Mouse (Mus musculus) frontal cortex, postnatal 10 days (tissue): ENCODE results near the gene Idua.

Source experiments
- DNase-seq, 2 experiments: peaks; one replicate each; pipeline ENCODE4 v3.0.0; 2022; ENCODE audit warnings: low spot score in 2 of 2, mixed read lengths in 1 of 2

The Idua gene

DNA sequence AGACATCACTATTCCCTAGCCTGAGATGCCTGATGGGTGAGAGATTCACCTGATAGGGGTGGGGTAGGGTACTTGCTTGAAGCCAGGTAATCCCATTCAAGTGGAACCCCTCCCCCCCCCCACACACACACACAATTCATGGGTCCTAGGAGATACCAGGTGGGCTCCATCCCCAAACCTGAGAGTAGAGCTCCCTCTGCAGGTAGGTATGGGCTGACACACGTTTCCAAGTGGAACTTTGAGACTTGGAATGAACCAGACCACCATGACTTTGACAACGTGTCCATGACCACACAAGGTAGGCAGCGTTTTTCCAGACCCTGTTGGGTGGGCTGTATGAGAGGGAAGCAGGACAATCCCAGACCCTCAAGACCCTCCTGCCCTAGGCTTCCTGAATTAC, 19.8 kb downstream of the Idua start:
- DNase-seq: no peak

DNA sequence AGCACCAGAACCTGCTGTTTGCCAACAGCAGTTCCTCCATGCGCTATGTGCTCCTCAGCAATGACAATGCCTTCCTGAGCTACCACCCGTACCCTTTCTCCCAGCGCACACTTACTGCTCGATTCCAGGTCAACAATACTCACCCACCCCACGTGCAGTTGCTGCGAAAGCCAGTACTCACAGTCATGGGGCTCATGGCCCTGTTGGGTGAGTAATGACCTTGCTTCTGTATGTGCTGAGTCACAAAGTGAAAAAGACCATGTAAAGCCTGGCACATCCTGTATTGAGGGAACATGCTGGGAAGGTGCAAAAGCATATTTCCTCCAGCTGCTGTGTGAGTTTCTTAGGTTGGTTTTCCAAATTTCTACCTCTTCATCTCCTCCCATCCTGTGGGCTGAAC, 20.7 kb downstream of the Idua start:
- no peak for DNase-seq

DNA sequence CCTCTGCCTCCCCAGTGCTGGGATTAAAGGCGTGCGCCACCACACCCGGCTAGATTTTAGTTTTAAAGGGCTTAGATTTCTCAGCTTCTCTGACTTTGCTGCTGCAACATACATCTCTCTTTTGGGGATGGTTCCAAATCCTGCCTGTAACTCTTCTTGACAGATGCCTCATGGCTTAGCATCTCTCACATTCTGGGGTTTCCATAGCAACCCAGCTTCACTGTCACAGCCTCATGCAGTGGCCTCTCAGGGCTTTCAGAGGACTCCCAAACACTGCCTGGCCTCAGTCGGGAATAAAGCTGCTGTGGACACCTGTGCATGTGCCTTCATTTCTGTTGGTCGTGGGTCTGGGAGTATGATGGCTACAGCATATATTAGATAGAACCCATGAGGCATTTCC, 29.0 kb downstream of the Idua start:
- DNase-seq: no peak

DNA sequence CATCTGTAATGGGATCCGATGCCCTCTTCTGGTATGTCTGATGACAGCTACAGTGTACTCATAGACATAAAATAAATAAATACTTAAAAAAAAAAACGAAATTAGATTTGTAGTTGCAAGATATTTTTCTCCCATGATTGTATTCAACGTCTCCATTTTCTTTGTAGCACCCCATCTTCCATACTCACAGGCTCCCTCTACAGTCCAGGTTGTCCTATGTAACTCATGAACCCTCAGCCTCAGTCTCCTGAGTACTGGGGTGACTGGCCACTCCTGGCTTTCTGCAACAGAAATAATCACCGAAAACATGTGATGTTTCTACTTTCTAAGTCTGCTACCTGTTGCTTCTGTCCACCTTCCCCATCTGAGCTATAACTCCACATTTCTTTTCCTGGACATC, 31.0 kb downstream of the Idua start:
- DNase-seq: no peak

DNA sequence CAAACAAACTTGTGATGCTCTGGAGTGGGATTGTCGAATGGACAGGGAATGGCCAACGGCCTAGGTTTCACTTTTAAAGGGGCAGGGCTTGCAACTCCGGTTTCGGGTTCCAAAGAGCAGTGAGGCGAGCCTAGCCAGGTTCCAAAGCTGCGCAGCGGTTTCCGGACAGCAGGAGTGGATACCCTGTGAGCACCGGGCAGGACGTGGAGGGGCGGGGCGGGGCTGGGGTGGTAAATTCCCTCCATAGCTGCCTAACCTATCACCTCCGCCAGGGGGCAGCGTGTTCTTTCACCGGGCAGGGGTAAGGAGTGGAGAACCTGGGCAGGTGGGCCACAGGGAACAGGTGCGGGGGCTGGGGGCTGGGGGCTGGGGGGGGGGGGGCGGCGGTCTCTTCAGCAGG, 32.1 kb downstream of the Idua start, which contains the start of gene Fgfrl1:
Fgfrl1 (plus strand) TSS at position 112 of the 400 bp plus-strand sequence.
- DNase-seq: no peak

DNA sequence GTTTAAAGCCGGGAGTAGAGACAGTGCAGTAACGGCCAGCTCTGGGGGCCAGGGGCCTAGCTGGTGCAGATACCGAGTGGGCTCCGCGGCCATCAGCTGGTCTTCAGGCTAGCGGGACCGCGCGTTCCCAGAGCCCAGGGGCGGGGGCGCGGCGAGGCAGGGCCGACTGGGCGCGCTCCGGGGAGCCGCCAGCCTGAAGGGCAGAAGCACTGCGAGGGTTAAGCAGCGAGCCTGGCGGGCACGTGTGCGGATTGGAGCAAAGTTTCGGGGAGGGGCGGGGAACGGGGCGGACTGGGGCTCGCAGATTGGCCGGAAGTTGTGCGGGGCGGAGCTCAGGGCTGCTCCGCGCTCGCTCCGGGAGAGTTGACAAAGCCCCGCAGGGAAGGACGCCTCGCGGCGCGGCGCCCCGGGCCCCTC, 33.7 kb downstream of the Idua start:
- peak; percentile 64 to 77 for DNase-seq

DNA sequence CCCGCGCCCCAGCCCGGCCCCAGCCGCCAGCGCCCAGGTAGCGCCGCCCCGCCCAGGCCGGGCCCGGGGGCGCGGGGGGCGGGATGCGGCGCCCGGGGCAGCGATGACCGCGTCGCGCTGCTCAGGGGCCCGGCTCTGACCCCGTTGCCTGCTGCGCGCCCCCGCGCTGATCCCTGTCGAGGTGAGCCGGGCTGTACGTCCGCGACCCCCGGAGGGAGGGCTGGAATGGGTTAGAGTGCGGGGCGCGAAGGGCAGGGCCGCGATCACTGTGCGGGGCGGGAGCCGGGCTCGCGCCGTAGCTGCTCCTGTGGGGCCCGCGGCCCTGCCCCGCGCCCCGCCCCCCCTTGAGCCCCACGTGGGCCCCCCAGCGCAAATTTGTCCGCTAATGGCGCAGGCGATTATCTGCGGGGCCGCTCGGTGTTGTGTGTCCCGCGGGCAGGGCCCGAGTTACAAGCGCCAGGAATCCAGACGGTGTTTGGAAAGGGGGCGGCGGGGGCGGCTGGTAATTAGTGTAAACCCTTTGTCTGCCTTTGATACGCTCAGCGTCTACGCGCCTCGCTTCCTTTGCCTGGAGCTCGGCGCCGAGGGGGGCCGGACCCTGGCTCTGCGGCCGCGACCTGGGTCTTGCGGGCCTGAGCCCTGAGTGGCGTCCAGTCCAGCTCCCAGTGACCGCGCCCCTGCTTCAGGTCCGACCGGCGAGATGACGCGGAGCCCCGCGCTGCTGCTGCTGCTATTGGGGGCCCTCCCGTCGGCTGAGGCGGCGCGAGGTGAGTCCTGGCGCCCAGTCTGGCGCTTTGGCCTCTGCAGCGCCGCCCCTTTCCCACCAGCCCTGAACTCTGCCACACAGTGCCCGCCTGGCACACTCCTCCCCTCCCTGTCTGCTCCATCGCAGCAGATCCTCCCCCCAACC, 34.5 kb downstream of the Idua start:
- DNase-seq: peak in 1 of 2 experiments; percentile 34

DNA sequence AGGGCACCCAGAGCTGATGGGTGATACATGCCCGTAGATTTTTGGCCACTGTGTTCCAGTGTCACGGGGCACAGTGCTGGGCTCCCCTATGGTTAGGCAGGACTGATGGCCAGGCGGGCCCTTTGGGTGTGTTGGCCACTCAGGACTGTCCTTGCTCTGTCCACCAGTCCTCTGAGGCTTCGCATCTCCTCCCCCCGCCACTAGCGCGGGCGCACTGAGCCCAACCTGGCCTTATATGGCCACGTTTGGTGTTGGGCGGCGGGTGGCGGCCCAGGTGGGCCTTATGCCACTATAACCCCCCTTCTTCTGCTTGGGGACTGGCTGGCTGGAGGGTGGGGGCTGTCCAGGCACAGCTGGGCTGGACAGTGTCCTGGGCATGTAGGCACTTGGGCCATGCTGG, 35.7 kb downstream of the Idua start:
- DNase-seq: no peak

DNA sequence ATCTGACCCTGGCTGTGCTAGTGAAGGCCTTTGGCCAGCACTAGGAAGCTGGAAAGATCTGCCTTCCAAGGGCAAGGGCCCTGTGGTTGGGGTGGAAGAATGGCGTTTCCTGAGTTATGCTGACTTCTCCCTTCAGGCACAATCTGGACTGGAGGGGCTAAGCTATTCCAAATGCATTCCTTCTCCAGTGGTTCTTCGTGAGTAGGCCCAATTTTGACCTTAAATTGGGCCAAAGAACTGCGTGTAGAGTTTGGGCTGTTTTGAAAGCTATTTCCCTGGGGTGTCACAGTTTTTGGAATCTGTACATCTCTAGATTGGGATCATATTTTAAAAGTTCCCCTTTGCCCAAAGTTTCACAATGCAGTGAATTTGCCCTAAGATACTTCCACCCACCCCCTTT, 36.4 kb downstream of the Idua start:
- DNase-seq: no peak

DNA sequence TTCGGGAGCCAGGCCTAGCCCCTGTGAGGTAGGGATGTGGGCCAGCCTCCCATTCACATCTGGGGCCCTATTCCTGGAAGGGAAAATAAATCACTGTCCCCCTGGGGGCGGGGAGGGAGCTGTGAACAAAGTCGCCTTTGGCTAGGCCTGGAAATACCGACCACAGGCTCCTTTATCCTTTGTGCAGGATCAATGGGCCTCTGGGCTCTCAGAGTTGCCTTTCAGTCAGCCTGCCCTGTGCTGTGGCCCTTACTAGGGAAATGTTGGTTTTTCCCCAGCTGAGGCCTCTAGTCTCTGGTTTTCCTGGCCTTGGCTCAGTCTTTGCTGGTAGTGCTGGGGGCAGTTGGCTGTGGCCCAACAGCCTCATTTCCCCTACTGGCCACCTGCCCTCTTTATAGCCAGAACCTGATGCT, 37.2 kb downstream of the Idua start:
- peak; percentile 60 to 63 for DNase-seq

DNA sequence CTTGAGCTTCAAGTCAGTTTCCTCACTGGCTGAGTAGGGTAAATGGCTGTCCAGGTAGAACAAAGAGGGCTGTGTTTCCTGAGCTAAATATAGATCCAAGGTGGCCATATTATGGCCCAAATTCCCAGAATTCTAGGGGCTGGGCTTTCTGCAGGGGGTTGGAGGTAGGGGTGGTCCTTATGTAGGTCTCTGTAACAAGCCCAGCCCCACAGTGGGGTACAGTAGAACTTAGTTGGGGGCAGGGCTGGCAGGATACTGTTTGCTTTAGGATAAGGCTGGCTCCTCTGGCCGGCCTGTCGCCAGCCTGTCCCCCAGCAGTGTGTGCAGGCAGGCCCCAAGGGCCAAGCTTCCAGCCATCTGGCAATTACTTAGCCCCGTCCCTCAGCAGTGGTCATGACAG, 40.2 kb downstream of the Idua start:
- no peak for DNase-seq

DNA sequence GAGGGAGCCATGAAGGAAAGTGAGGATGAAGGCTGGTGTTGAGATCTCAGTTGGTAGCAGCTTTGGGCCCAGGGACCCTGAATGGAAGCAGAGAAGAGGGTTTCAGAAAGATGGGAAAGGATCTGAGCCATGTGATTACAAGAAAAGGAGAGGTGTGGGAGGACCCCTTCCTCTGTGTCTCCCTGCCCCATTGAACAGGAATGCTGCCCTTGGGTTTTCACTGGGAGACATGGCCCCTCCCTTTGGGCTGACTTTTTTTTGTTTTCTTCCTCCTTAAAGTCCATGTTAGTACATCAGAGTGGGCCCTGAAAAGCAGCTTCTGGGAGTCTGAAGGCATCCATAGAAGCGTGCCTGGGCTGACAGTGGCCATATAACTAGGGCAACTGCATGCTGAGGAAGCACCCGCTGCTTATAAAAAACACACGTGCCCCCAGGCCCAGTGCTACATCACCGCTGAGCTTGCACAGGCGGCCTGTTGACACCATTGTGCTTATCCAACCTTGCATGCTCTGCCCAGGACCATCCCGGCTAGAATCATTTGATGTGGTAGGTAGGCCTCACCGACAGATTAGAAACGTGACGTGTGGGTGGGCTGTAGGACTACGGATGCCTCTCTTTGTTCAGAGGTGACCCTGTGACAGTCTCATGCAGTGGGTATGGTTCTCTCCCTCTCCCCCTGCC, 41.4 kb downstream of the Idua start:
- DNase-seq: no peak

DNA sequence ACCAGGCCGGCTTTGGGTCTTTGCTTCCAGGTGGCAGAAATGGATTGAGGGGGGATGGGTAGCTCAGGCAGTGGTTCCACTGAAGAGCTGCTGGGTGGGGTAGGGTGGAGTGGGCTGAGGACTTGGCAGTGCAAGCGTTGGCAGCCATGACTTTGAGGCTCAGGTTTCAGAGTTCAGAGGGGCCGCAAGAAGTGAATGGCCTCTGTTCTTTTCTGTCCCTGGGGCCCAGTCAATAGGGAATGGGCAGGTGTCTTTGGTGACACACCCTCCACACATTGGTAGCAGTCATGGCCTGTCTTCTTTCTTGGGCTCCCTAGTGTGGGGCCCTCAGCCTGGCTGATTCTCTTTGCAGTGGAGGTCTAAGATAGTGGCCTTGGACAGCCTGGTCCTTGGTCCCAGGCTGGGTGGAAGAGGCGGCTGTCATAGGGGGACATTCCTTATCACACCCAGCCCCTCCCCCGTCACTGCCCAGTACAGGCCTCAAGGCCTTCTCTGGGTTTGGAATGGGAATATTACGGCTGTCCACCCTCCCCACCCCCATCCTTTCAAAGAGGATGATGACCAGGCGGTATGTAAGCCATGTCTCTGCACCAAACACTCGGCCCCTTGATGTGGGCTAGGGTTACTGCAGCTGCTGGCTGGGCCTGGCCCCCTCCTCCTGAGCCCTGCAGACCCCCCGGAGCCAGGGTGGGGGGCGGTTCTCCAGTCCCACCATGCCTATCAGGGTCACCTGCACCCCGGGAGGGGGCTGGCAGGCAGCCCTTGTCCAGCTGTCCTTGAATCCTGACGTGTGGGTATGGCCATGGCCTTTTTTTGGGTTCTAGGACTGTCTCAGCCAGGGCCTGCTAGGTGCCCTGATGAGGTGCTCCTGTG, 43.9 kb downstream of the Idua start:
- DNase-seq: no peak

DNA sequence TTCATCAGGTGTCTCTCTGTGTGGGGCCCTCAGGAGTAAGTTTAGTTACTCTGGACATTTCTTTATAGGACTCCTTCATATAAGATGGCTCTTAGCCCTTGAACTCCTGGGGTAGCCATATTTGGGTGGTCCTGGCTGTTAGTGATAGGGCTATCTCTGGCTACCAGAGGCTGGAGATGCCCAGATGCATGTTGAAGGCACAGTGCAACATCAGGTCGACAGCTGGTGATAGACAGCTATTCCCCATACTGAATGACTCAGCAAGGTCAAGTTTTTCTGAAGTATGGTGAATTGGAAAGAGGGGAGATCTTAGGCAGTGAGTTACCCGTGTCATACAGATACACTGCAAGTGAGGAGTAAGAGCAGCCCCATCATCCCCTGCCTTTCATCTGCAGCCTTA, 47.6 kb downstream of the Idua start:
- DNase-seq: no peak

DNA sequence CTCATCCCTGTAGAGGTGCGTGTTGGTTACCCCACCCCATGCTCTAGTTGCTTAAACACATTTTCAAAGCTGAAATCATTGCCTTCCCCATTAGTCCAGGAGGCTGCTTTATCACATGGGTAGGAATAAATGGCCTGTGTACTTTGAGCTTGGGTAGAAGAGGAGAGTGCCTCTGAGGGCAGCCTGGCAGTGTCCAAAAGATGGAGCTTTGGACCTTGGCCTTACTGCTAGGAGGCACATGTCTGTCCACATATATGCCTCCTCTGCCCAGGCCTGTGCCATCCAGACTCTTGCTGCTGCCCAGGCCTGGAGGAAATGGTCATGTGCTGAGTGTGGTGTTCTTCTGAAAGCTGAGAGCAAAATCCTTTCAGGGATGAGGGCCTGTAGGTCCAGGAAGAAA, 48.3 kb downstream of the Idua start:
- DNase-seq: no peak

DNA sequence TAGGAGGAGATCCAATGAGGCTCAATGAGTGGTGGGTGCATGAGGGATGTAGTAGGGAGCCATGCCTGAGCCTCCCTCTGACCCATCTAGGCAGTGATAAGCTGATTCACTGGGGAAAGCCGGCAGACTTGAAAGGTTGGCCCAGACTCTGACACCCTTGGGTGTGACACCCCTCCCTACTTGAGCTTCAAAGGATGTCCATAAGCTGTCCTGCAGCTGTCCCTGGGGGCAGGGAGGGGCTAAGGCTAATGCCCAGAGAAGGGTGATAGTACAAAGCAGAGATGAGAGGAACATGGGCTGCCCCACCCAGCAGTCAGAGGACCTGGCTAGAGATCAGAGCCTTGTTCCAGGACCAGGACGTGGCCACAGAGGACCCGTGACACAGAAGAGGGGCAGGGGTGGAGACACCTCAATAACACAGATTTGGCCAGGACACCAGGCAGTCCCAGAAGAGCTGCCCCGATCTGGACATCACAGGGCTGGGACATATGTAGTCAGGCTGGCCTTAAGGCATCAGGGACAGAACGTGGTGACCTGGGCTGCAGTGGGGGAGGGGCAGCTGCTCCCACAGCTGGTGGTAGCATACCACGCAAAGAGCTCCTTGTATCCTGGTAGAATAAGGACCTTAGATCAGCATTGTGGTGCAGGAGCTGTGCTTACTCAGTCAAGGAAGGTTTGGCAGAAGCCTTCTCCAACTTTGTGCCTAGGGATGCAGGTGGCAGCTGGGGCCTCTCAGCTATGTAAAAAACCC, 49.0 kb downstream of the Idua start:
- DNase-seq: no peak

DNA sequence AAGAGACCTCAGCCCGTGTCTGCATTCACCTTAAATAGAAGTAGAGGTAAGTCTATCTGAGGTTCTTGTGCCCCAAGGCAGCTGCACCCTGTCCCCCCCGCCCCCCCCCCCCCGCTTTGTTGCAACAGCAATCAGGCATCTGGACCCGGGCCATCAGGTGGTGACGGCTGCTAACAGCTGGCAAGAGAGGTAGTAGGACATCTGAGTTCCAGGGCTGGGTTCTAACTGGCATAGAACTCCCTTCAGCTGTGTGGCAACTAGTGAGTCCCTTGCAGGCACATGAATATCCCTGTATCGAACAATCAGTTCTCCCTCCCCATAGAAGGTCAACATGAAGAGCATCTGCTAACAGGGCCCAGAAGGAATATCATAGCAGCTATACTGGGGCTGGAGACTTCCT, 51.8 kb downstream of the Idua start:
- DNase-seq: no peak

DNA sequence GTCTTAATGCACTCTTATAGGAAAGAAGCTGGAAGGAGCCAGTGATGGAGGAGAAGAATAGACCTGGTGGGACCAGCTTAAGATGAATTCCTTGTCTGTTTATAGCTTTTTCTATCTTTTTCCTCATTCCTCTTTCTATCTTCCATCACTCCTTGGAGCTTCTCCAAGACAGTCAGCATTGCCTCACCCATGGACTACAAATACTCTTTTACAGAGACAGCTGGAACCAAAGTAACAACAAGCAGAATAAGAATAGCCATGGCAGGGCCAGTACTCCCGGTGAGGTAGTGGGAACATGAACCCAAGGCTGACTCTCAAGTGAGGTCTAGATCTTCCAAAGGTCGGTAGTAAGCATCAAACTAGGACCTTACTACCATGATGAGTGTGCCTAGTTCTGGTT, 53.0 kb downstream of the Idua start:
- no peak for DNase-seq

DNA sequence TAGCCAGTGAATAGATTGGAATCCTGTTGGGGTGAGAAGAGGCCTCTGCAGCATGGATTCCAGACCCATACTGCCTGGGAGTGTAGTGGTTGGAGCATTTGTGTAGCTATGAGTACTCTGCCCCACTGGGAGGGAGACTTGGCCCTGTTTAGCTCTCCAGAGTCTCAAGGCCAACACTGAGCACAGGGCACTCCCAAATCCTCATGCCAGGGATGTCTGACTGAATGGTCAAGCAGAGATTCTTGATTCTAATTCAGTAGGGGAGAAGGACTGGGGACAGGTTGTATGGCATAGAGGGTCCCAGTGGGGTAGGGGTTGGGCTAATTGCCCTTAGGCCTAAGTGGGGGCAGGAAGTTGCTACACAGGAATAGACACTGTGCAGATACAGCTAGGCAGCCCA, 53.6 kb downstream of the Idua start:
- no peak for DNase-seq

DNA sequence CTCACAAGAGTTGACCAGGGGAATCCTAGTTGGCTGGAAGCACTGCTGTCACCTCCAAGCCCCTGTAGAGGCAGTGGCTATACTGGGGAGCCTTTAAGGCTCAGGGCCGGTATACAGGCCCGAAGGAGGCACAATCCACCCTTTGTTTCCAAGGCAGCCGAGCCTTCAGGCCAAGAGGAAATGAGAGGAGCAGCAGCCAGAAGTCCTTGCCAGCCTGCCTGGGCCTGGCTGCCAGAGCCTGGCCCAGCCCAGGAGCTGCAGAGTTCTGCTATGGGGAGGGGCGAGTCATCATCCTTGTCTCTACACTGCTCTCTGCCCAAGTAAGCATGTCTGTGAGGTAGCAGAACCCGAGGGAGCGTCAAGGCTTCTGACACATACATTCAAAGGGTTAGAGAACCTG, 54.0 kb downstream of the Idua start:
- peak in 1 of 2 experiments; percentile 49 for DNase-seq

DNA sequence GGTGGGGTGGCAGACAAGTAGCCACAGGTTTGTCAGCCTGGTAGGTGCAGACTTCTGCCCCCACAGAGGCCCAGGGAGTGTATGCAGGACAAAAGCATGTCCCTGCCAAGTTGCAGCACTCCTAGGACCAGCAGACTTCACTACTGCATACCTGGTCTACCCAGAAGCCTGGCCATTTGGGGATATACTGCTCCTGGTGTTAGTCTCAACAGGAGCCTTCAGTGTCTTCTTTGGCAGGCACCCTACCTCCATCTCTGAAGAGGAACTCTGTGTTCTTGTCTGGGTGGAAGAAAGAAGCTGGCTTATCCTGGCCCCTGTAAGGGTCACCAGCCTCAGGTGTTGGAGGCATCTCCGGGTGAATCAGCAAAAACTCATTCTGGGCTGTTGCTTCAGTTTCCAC, 55.8 kb downstream of the Idua start:
- DNase-seq: no peak
